ENCODE assay signal across 11 mouse cellular contexts in the genomic region with DNA sequence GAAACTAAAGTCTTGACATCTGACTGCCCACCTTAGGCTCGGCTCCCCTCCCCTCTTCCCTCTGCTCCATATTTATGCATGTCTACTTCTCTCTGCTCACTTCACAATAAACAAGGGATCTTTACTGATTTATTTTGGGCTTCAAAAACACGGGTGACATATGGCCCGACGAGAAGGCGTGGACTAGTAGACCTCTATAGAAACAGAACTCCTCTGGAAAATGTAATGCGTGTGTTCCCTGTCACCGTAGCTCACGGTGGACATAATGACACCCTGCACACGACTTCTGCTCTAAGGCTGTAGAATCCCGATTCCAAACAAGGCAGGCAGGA. TPM values are rescaled to one million over a fixed set of nuclear protein-coding genes. Genes with fewer than 3 reads are reported as not detected.
DNase-seq lines count a peak whose midpoint lies in the region; ATAC-seq and TF ChIP-seq lines count a peak whose summit lies in the region.
"Had no signal": no experiment of that assay in that cellular context is flagged by ENCODE, and none has a peak within 500 bp of the region (broad histone marks: within the 10 kb centered on the region; RNA-seq: fewer than 3 reads in every experiment).

No protein-coding gene starts in this region.

- no peak for TF ChIP-seq EP300 in stomach, postnatal 0 days (optimal IDR thresholded peaks at IDR 0.05)

- H3K4me3 ChIP-seq in stomach, embryonic 14.5 days (ENCODE audit: low read depth, low read length), result no peak overlapping the region
- no peak overlapping the region for H3K4me3 ChIP-seq in stomach, postnatal 0 days (ENCODE audit: low read depth, low read length)
- peak overlapping the region; percentile 31 for H3K4me3 ChIP-seq in forebrain, embryonic 15.5 days
- H3K4me3 ChIP-seq in midbrain, embryonic 11.5 days (ENCODE audit: low read depth, low read length), result no peak overlapping the region
- H3K4me3 ChIP-seq: liver, embryonic 15.5 days; stomach, embryonic 15.5 days had no signal

- no peaks in the 10 kb centered on the region for H3K9me3 ChIP-seq in stomach, embryonic 14.5 days (ENCODE audit: control insufficient read depth, low read depth, low read length)
- H3K9me3 ChIP-seq in stomach, postnatal 0 days (ENCODE audit: control insufficient read depth, low read length), result no peaks in the 10 kb centered on the region
- no peaks in the 10 kb centered on the region for H3K9me3 ChIP-seq in forebrain, embryonic 15.5 days
- no peaks in the 10 kb centered on the region for H3K9me3 ChIP-seq in midbrain, embryonic 11.5 days (ENCODE audit: control insufficient read depth, low read length)
- H3K9me3 ChIP-seq: liver, embryonic 15.5 days; stomach, embryonic 15.5 days had no signal

- no peak overlapping the region for H3K27ac ChIP-seq in stomach, embryonic 14.5 days (ENCODE audit: low read length)
- no peak overlapping the region for H3K27ac ChIP-seq in stomach, postnatal 0 days (replicated peaks)
- peak overlapping the region; percentile 83 for H3K27ac ChIP-seq in forebrain, embryonic 15.5 days (replicated peaks)
- peak overlapping the region; percentile 25; the same call in 1 of the 2 replicates for H3K27ac ChIP-seq in midbrain, embryonic 11.5 days (ENCODE audit: low read depth, low read length)
- H3K27ac ChIP-seq: liver, embryonic 15.5 days; macrophage; stomach, embryonic 15.5 days had no signal

- DNase-seq in stomach, postnatal 0 days (ENCODE audit: low spot score), result no peak
- peak; percentile 91 for DNase-seq in midbrain, embryonic 11.5 days (ENCODE audit: low spot score, missing footprints)
- DNase-seq in urinary bladder, adult 18-20 months (ENCODE audit: low spot score in 2 of 2), result no peak
- DNase-seq in layer of hippocampus, postnatal 36 days, result no peak
- no peak for DNase-seq in yolk sac, embryonic 10.5 days (ENCODE audit: low spot score)

- no peaks in the 10 kb centered on the region for H3K27me3 ChIP-seq in stomach, embryonic 14.5 days (ENCODE audit: control insufficient read depth, insufficient read depth, low read length)
- no peaks in the 10 kb centered on the region for H3K27me3 ChIP-seq in stomach, postnatal 0 days (ENCODE audit: control insufficient read depth, insufficient read depth, low read length)
- H3K27me3 ChIP-seq in forebrain, embryonic 15.5 days, result no peaks in the 10 kb centered on the region
- peaks cover 86% of the 10 kb centered on the region for H3K27me3 ChIP-seq in midbrain, embryonic 11.5 days (ENCODE audit: control insufficient read depth, insufficient read depth, low read length)
- H3K27me3 ChIP-seq: stomach, embryonic 15.5 days had no signal

- 0 out of 2 replicates have a peak, but pooled peaks cover 2% of the 10 kb centered on the region for H3K4me1 ChIP-seq in stomach, embryonic 14.5 days (ENCODE audit: control insufficient read depth, insufficient read depth, low read length)
- H3K4me1 ChIP-seq in stomach, postnatal 0 days (replicated peaks; ENCODE audit: control insufficient read depth, insufficient read depth), result no peaks in the 10 kb centered on the region
- H3K4me1 ChIP-seq in forebrain, embryonic 15.5 days, result peaks cover 16% of the 10 kb centered on the region
- peaks cover 3% of the 10 kb centered on the region; the same call in 1 of the 2 replicates for H3K4me1 ChIP-seq in midbrain, embryonic 11.5 days (ENCODE audit: control insufficient read depth, insufficient read depth, low read length)
- H3K4me1 ChIP-seq: liver, embryonic 15.5 days had no signal

- TF ChIP-seq CTCF in stomach, postnatal 0 days (IDR thresholded peaks at IDR 0.05; ENCODE audit: low read depth), result no peak

- 56% methylated on average over 10 of the region's 10 CpGs for WGBS in stomach, embryonic 14.5 days
- 57% methylated on average over 10 of the region's 10 CpGs for WGBS in stomach, postnatal 0 days
- WGBS in forebrain, embryonic 15.5 days, result 30% methylated on average over 10 of the region's 10 CpGs
- 31% methylated on average over 10 of the region's 10 CpGs for WGBS in midbrain, embryonic 11.5 days

- no peak overlapping the region for H3K9ac ChIP-seq in stomach, embryonic 14.5 days (replicated peaks; ENCODE audit: low read depth, low read length)
- no peak overlapping the region for H3K9ac ChIP-seq in stomach, postnatal 0 days (ENCODE audit: low read length)
- no peak overlapping the region for H3K9ac ChIP-seq in forebrain, embryonic 15.5 days (replicated peaks)
- no peak overlapping the region for H3K9ac ChIP-seq in midbrain, embryonic 11.5 days (ENCODE audit: low read length)
- H3K9ac ChIP-seq: liver, embryonic 15.5 days; stomach, embryonic 15.5 days had no signal

- no peaks in the 10 kb centered on the region for H3K36me3 ChIP-seq in stomach, embryonic 14.5 days (ENCODE audit: control insufficient read depth, insufficient read depth, low read length)
- no peaks in the 10 kb centered on the region for H3K36me3 ChIP-seq in stomach, postnatal 0 days (ENCODE audit: control insufficient read depth, insufficient read depth, low read length)
- H3K36me3 ChIP-seq in forebrain, embryonic 15.5 days, result no peaks in the 10 kb centered on the region
- no peaks in the 10 kb centered on the region for H3K36me3 ChIP-seq in midbrain, embryonic 11.5 days (ENCODE audit: control insufficient read depth, insufficient read depth, low read length)
- H3K36me3 ChIP-seq: liver, embryonic 15.5 days; stomach, embryonic 15.5 days had no signal

- H3K4me2 ChIP-seq in stomach, embryonic 14.5 days (replicated peaks; ENCODE audit: low read depth, low read length), result peak overlapping the region; percentile 23; the same call in 1 of the 2 replicates
- no peak overlapping the region for H3K4me2 ChIP-seq in stomach, postnatal 0 days (replicated peaks; ENCODE audit: low read depth)
- H3K4me2 ChIP-seq in forebrain, embryonic 15.5 days (replicated peaks), result peak overlapping the region; percentile 50
- peak overlapping the region; percentile 46; the same call in 1 of the 2 replicates for H3K4me2 ChIP-seq in midbrain, embryonic 11.5 days
- H3K4me2 ChIP-seq: liver, embryonic 15.5 days had no signal

- ATAC-seq in stomach, embryonic 14.5 days (ENCODE audit: insufficient number of reproducible peaks, insufficient read depth, low FRiP score, low read depth), result no peak
- ATAC-seq in stomach, postnatal 0 days (ENCODE audit: low FRiP score, low TSS enrichment), result no peak
- 0 out of 2 replicates have a peak, but pooled peaks have one; percentile 8 for ATAC-seq in forebrain, embryonic 15.5 days (replicated peaks)
- ATAC-seq in midbrain, embryonic 11.5 days (ENCODE audit: low FRiP score), result peak; percentile 68; the same call in 1 of the 2 replicates
- ATAC-seq: intestine, embryonic 16.5 days had no signal

RNA-seq across cellular contexts. Expression of a gene that starts 53.0 kb away (rescaled TPM):
- polyA plus RNA-seq in stomach, embryonic 14.5 days (2014; fragmentation: Nextera tagmentation; extraction: Ambion mirVana), result 151 and 157 TPM in 2 replicates
- polyA plus RNA-seq in stomach, postnatal 0 days (2015; fragmentation: Nextera tagmentation; extraction: Ambion mirVana), result 40.3 and 42.7 TPM in 2 replicates
- polyA plus RNA-seq in forebrain, embryonic 15.5 days (2015; fragmentation: Nextera tagmentation; extraction: Ambion mirVana), result 122 and 125 TPM in 2 replicates
- 172 and 189 TPM in 2 replicates for polyA plus RNA-seq in midbrain, embryonic 11.5 days (2014; fragmentation: Nextera tagmentation; extraction: Ambion mirVana)
- total RNA-seq in layer of hippocampus, postnatal 36 days (2021), result 1 to 10 TPM; 6.3 to 6.7 TPM

Comparison
In these comparisons a context has a peak if more than half of its experiments do, and no peak if none do; other contexts are left out.
1. ATAC-seq: peak in forebrain, embryonic 15.5 days (single experiment) and midbrain, embryonic 11.5 days (single experiment); none in stomach, embryonic 14.5 days (single experiment) and stomach, postnatal 0 days (single experiment).
2. H3K27ac ChIP-seq: peak in forebrain, embryonic 15.5 days (single experiment) and midbrain, embryonic 11.5 days (single experiment); none in stomach, embryonic 14.5 days (single experiment) and stomach, postnatal 0 days (single experiment).